Mouse (Mus musculus) midbrain, embryonic 11.5 days (tissue): Measurements from ENCODE around the gene Ror2. TPM values are rescaled to one million over a fixed set of nuclear protein-coding genes. Genes with fewer than 3 reads are reported as not detected.
A peak's percentile ranks its signal among the peaks of the same experiment; 100 is the strongest.

Experiments used
- ATAC-seq: fragments of 200-750 bp; cut with Nextera tagmentation; 2 replicates; pipeline ENCODE4 v1.8.0; 2017; ENCODE audit warnings: moderate TSS enrichment, moderate library complexity; ENCODE audit not compliant: low FRiP score
- DNase-seq: peaks from one replicate; pipeline ENCODE4 v3.0.0; 2015; ENCODE audit warnings: low spot score; ENCODE audit errors: missing footprints
- H3K27ac ChIP-seq: fragments of 300-500 bp; sonication (generic); 2 replicates; pipeline ENCODE4 v1.5.1; 2014; ENCODE audit warnings: low read depth, low read length
- H3K27me3 ChIP-seq: fragments of 300-500 bp; sonication (generic); 2 replicates; pipeline ENCODE4 v1.6.1; 2014; ENCODE audit warnings: mild to moderate bottlenecking, low read length, moderate library complexity, mixed read lengths; ENCODE audit not compliant: control insufficient read depth, insufficient read depth
- H3K36me3 ChIP-seq: fragments of 300-500 bp; sonication (generic); 2 replicates; pipeline ENCODE4 v1.6.1; 2014; ENCODE audit warnings: mild to moderate bottlenecking, low read length, moderate library complexity, mixed read lengths; ENCODE audit not compliant: control insufficient read depth, insufficient read depth
- H3K4me1 ChIP-seq: fragments of 300-500 bp; sonication (generic); 2 replicates; pipeline ENCODE4 v1.6.1; 2014; ENCODE audit warnings: low read length; ENCODE audit not compliant: control insufficient read depth, insufficient read depth
- H3K4me2 ChIP-seq: fragments of 300-500 bp; sonication (generic); 2 replicates; pipeline ENCODE4 v1.6.1; 2014; ENCODE audit warnings: mild to moderate bottlenecking, moderate library complexity
- H3K4me3 ChIP-seq: fragments of 300-500 bp; sonication (generic); 2 replicates; pipeline ENCODE4 v1.5.1; 2014; ENCODE audit warnings: low read depth, low read length
- H3K9ac ChIP-seq: fragments of 300-500 bp; sonication (generic); 2 replicates; pipeline ENCODE4 v1.6.1; 2014; ENCODE audit warnings: low read length
- H3K9me3 ChIP-seq: fragments of 300-500 bp; sonication (generic); 2 replicates; pipeline ENCODE4 v1.6.1; 2016; ENCODE audit warnings: low read length; ENCODE audit not compliant: control insufficient read depth
- WGBS: fragments of 180-500 bp; shearing (Covaris S2); extraction: QIAGEN DNeasy Blood & Tissue Kit; methylation state at CpG from one replicate; pipeline ENCODE4 v1.1.7; 2014; 5-methylcytosine and 5-hydroxymethylcytosine counted together
- polyA plus RNA-seq: library from polyadenylated mRNA; unstranded; fragments of >200 nt; fragmentation: Nextera tagmentation; extraction: Ambion mirVana; gene quantifications from 2 replicates; pipeline ENCODE4 v1.2.1, GENCODE M21; 2014

Ror2 gene
- polyA plus RNA-seq, 1 experiment from 2014 or later: 4.8 TPM

GRCm38 (mm10) chr13:53099771-53100682 lies 185.9 kb downstream of the Ror2 start:
- Histone ChIP-seq H3K4me3 (no peak overlapping the region), H3K4me1 (no peaks in the 10 kb centered on the region), H3K36me3 (no peaks in the 10 kb centered on the region), H3K27ac (no peak overlapping the region), H3K27me3 (no peaks in the 10 kb centered on the region), H3K4me2 (no peak overlapping the region), H3K9ac (no peak overlapping the region), H3K9me3 (no peaks in the 10 kb centered on the region)
- WGBS: 58% methylated on average over 17 of the region's 17 CpGs
- DNase-seq (no peak), ATAC-seq (0 out of 2 replicates have a peak, but pooled peaks have one; percentile 33)

- H3K27ac ChIP-seq: no peak overlapping the region
- no peak overlapping the region for H3K9ac ChIP-seq
- peak; percentile 97 for DNase-seq
- H3K9me3 ChIP-seq: no peaks in the 10 kb centered on the region
- H3K4me1 ChIP-seq: no peaks in the 10 kb centered on the region
- 23% methylated on average over 8 of the region's 8 CpGs for WGBS
- H3K4me2 ChIP-seq: no peak overlapping the region
- ATAC-seq: no peak
- H3K36me3 ChIP-seq: no peaks in the 10 kb centered on the region
- no peaks in the 10 kb centered on the region for H3K27me3 ChIP-seq
- no peak overlapping the region for H3K4me3 ChIP-seq
Measured at GRCm38 (mm10) chr13:53096615-53097014, 189.3 kb downstream of the Ror2 start.

- Histone ChIP-seq H3K27me3 (no peaks in the 10 kb centered on the region), H3K4me3 (no peak overlapping the region), H3K27ac (no peak overlapping the region), H3K36me3 (no peaks in the 10 kb centered on the region), H3K4me1 (no peaks in the 10 kb centered on the region), H3K4me2 (no peak overlapping the region), H3K9me3 (no peaks in the 10 kb centered on the region), H3K9ac (no peak overlapping the region)
- DNase-seq (no peak), ATAC-seq (no peak)
- WGBS: 77% methylated on average over 17 of the region's 17 CpGs
Measured at GRCm38 (mm10) chr13:53095222-53095621, 190.7 kb downstream of the Ror2 start.

GRCm38 (mm10) chr13:53094658-53095057 lies 191.3 kb downstream of the Ror2 start:
- Histone ChIP-seq H3K4me2 (no peak overlapping the region), H3K9ac (no peak overlapping the region), H3K36me3 (no peaks in the 10 kb centered on the region), H3K27ac (no peak overlapping the region), H3K4me1 (no peaks in the 10 kb centered on the region), H3K27me3 (no peaks in the 10 kb centered on the region), H3K9me3 (no peaks in the 10 kb centered on the region), H3K4me3 (no peak overlapping the region)
- ATAC-seq (no peak), DNase-seq (no peak)
- WGBS: 88% methylated on average over 8 of the region's 8 CpGs

GRCm38 (mm10) chr13:53093407-53093806 lies 192.5 kb downstream of the Ror2 start:
- H3K4me2 ChIP-seq: no peak overlapping the region
- DNase-seq: no peak

GRCm38 (mm10) chr13:53086552-53087282 lies 199.2 kb downstream of the Ror2 start:
- WGBS: 92% methylated on average over 23 of the region's 23 CpGs
- Histone ChIP-seq H3K4me1 (no peaks in the 10 kb centered on the region), H3K9me3 (no peaks in the 10 kb centered on the region), H3K27ac (no peak overlapping the region), H3K4me3 (no peak overlapping the region), H3K9ac (no peak overlapping the region), H3K36me3 (no peaks in the 10 kb centered on the region), H3K4me2 (no peak overlapping the region), H3K27me3 (no peaks in the 10 kb centered on the region)
- ATAC-seq (no peak), DNase-seq (no peak)

More at GRCm38 (mm10) chr13:53093407-53093806, 192.5 kb downstream of the Ror2 start:
- no peaks in the 10 kb centered on the region for H3K36me3 ChIP-seq
- no peaks in the 10 kb centered on the region for H3K9me3 ChIP-seq
- no peaks in the 10 kb centered on the region for H3K27me3 ChIP-seq
- no peak overlapping the region for H3K4me3 ChIP-seq
- no peaks in the 10 kb centered on the region for H3K4me1 ChIP-seq
- H3K9ac ChIP-seq: no peak overlapping the region
- H3K27ac ChIP-seq: no peak overlapping the region
- 75% methylated on average over 4 of the region's 4 CpGs for WGBS
- ATAC-seq: no peak

- Histone ChIP-seq H3K4me1 (0 out of 2 replicates have a peak, but pooled peaks cover 3% of the 10 kb centered on the region), H3K4me2 (no peak overlapping the region), H3K4me3 (no peak overlapping the region), H3K9me3 (no peaks in the 10 kb centered on the region), H3K9ac (no peak overlapping the region), H3K36me3 (no peaks in the 10 kb centered on the region), H3K27ac (no peak overlapping the region), H3K27me3 (no peaks in the 10 kb centered on the region)
- no peak for ATAC-seq
- DNase-seq: no peak
- 74% methylated on average over 6 of the region's 6 CpGs for WGBS
Measured at GRCm38 (mm10) chr13:53081846-53082245, 204.1 kb downstream of the Ror2 start.

GRCm38 (mm10) chr13:53077732-53078345 lies 208.1 kb downstream of the Ror2 start:
- Histone ChIP-seq H3K27me3 (no peaks in the 10 kb centered on the region), H3K4me3 (no peak overlapping the region), H3K36me3 (no peaks in the 10 kb centered on the region), H3K27ac (peak overlapping the region; percentile 35; the same call in 1 of the 2 replicates), H3K9me3 (no peaks in the 10 kb centered on the region), H3K9ac (no peak overlapping the region), H3K4me1 (0 out of 2 replicates have a peak, but pooled peaks cover 3% of the 10 kb centered on the region), H3K4me2 (no peak overlapping the region)
- 69% methylated on average over 15 of the region's 15 CpGs for WGBS
- DNase-seq (no peak), ATAC-seq (peak; percentile 75)
